Mouse (Mus musculus): ENCODE data around the gene Ccnjl. TPM values are rescaled to one million over a fixed set of nuclear protein-coding genes. Genes with fewer than 3 reads are reported as not detected.

Gene Ccnjl
- polyA plus RNA-seq, 1 experiment from 2014 or later: 7.4 TPM

GRCm38 (mm10) chr11:43539863-43540262, 11.3 kb downstream of the Ccnjl start:
- H3K9ac ChIP-seq (ENCODE audit: low read depth, low read length): no peak overlapping the region
- peaks cover 8% of the 10 kb centered on the region; the same call in 1 of the 2 replicates for H3K4me1 ChIP-seq (ENCODE audit: control insufficient read depth, insufficient read depth, low read length)
- peak; percentile 73; the same call in 1 of the 2 replicates for ATAC-seq
- no peak overlapping the region for H3K4me3 ChIP-seq (ENCODE audit: low read depth, low read length)
- no peaks in the 10 kb centered on the region for H3K36me3 ChIP-seq (ENCODE audit: control insufficient read depth, insufficient read depth, low read length)
- H3K27me3 ChIP-seq (ENCODE audit: control insufficient read depth, insufficient read depth, low read depth, low read length): no peaks in the 10 kb centered on the region
- H3K9me3 ChIP-seq (replicated peaks; ENCODE audit: control insufficient read depth, low read length, poor library complexity, severe bottlenecking): no peaks in the 10 kb centered on the region
- H3K27ac ChIP-seq (ENCODE audit: low read length): no peak overlapping the region
- 16% methylated on average over 6 of the region's 6 CpGs for WGBS
- no peak overlapping the region for H3K4me2 ChIP-seq (ENCODE audit: low read length)

GRCm38 (mm10) chr11:43543711-43544466, 15.3 kb downstream of the Ccnjl start:
- 96% methylated on average over 15 of the region's 15 CpGs for WGBS
- ATAC-seq: no peak
- no peak overlapping the region for H3K4me3 ChIP-seq (ENCODE audit: low read depth, low read length)

DNA sequence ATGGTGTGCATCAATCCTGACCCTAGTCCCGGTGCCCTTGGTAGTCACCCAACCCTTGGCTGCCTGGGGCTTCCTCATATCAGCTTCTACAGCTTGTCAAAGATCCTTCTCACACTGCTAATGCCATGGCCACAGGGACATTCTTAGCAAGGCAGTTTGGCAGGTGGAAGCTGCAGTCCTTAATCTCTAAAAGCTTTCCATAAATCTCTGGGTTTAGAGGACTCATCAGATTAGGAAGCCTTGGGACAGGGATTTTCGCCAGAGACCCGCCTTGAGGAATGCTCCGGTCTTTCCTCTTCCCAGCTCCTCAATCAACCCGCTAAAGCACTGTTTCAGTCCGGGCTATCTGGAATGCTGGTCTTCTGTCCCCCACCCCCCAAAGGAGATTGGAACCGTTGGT, 16.2 kb downstream of the Ccnjl start:
- WGBS: 73% methylated on average over 7 of the region's 7 CpGs
- no peaks in the 10 kb centered on the region for H3K27me3 ChIP-seq (ENCODE audit: control insufficient read depth, insufficient read depth, low read depth, low read length)
- no peak overlapping the region for H3K4me3 ChIP-seq (ENCODE audit: low read depth, low read length)
- H3K36me3 ChIP-seq (ENCODE audit: control insufficient read depth, insufficient read depth, low read length): no peaks in the 10 kb centered on the region
- H3K4me1 ChIP-seq (ENCODE audit: control insufficient read depth, insufficient read depth, low read length): peaks cover 22% of the 10 kb centered on the region
- no peak overlapping the region for H3K4me2 ChIP-seq (ENCODE audit: low read length)
- no peak overlapping the region for H3K9ac ChIP-seq (ENCODE audit: low read depth, low read length)
- H3K9me3 ChIP-seq (replicated peaks; ENCODE audit: control insufficient read depth, low read length, poor library complexity, severe bottlenecking): no peaks in the 10 kb centered on the region
- ATAC-seq: no peak
- no peak overlapping the region for H3K27ac ChIP-seq (ENCODE audit: low read length)

More at GRCm38 (mm10) chr11:43543711-43544466, 15.3 kb downstream of the Ccnjl start:
- Histone ChIP-seq H3K9ac (ENCODE audit: low read depth, low read length) (no peak overlapping the region), H3K27ac (ENCODE audit: low read length) (no peak overlapping the region), H3K4me2 (ENCODE audit: low read length) (no peak overlapping the region), H3K9me3 (replicated peaks; ENCODE audit: control insufficient read depth, low read length, poor library complexity, severe bottlenecking) (no peaks in the 10 kb centered on the region), H3K27me3 (ENCODE audit: control insufficient read depth, insufficient read depth, low read depth, low read length) (no peaks in the 10 kb centered on the region), H3K36me3 (ENCODE audit: control insufficient read depth, insufficient read depth, low read length) (no peaks in the 10 kb centered on the region), H3K4me1 (ENCODE audit: control insufficient read depth, insufficient read depth, low read length) (peaks cover 22% of the 10 kb centered on the region)

- 22% methylated on average over 16 of the region's 16 CpGs for WGBS
- Histone ChIP-seq H3K4me3 (ENCODE audit: low read depth, low read length) (peak overlapping the region; percentile 14; the same call in 1 of the 2 replicates), H3K27ac (ENCODE audit: low read length) (no peak overlapping the region; the same call in 1 of the 2 replicates), H3K9ac (ENCODE audit: low read depth, low read length) (0 out of 2 replicates have a peak overlapping the region, but pooled peaks have one; percentile 20), H3K27me3 (ENCODE audit: control insufficient read depth, insufficient read depth, low read depth, low read length) (no peaks in the 10 kb centered on the region), H3K4me1 (ENCODE audit: control insufficient read depth, insufficient read depth, low read length) (peaks cover 21% of the 10 kb centered on the region), H3K4me2 (ENCODE audit: low read length) (peak overlapping the region; percentile 35), H3K36me3 (ENCODE audit: control insufficient read depth, insufficient read depth, low read length) (no peaks in the 10 kb centered on the region), H3K9me3 (replicated peaks; ENCODE audit: control insufficient read depth, low read length, poor library complexity, severe bottlenecking) (no peaks in the 10 kb centered on the region)
- ATAC-seq: no peak
Observed at GRCm38 (mm10) chr11:43545873-43546475, 17.4 kb downstream of the Ccnjl start.

GRCm38 (mm10) chr11:43546678-43547077, 18.1 kb downstream of the Ccnjl start:
- H3K9ac ChIP-seq (ENCODE audit: low read depth, low read length): no peak overlapping the region
- 40% methylated on average over 4 of the region's 4 CpGs for WGBS
- H3K9me3 ChIP-seq (replicated peaks; ENCODE audit: control insufficient read depth, low read length, poor library complexity, severe bottlenecking): no peaks in the 10 kb centered on the region
- H3K27me3 ChIP-seq (ENCODE audit: control insufficient read depth, insufficient read depth, low read depth, low read length): no peaks in the 10 kb centered on the region
- H3K4me1 ChIP-seq (ENCODE audit: control insufficient read depth, insufficient read depth, low read length): peaks cover 21% of the 10 kb centered on the region
- no peak overlapping the region for H3K4me3 ChIP-seq (ENCODE audit: low read depth, low read length)
- H3K27ac ChIP-seq (ENCODE audit: low read length): no peak overlapping the region
- H3K36me3 ChIP-seq (ENCODE audit: control insufficient read depth, insufficient read depth, low read length): no peaks in the 10 kb centered on the region
- ATAC-seq: no peak
- H3K4me2 ChIP-seq (ENCODE audit: low read length): no peak overlapping the region

DNA sequence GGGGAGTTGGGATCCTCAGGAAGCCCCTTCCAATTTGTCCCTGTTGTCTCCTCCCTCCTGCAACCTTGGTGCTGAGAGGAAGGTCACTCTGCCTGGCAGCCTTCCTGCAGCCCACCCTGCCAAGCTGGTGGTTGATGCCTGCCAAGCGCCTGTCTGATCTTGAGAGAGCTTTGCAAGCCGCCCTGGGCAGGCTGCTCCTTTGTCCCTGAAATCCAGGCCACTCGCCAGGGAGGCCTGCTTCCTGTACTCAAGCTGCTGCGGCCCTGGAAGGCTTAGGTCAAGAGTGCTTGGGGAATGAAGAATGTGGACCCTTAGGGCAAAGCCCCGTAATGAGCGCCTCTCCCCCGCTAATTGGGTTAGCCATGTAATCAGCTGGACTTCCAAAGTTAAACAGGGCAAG, 19.6 kb downstream of the Ccnjl start:
- Histone ChIP-seq H3K9me3 (replicated peaks; ENCODE audit: control insufficient read depth, low read length, poor library complexity, severe bottlenecking) (no peaks in the 10 kb centered on the region), H3K27ac (ENCODE audit: low read length) (peak overlapping the region; percentile 59), H3K4me3 (ENCODE audit: low read depth, low read length) (no peak overlapping the region), H3K36me3 (ENCODE audit: control insufficient read depth, insufficient read depth, low read length) (no peaks in the 10 kb centered on the region), H3K4me1 (ENCODE audit: control insufficient read depth, insufficient read depth, low read length) (peaks cover 21% of the 10 kb centered on the region), H3K27me3 (ENCODE audit: control insufficient read depth, insufficient read depth, low read depth, low read length) (no peaks in the 10 kb centered on the region), H3K4me2 (ENCODE audit: low read length) (no peak overlapping the region), H3K9ac (ENCODE audit: low read depth, low read length) (no peak overlapping the region)
- ATAC-seq: peak; percentile 69
- 17% methylated on average over 7 of the region's 7 CpGs for WGBS

GRCm38 (mm10) chr11:43548657-43549435, 20.3 kb downstream of the Ccnjl start:
- Histone ChIP-seq H3K4me3 (ENCODE audit: low read depth, low read length) (no peak overlapping the region), H3K27ac (ENCODE audit: low read length) (peak overlapping the region; percentile 59), H3K27me3 (ENCODE audit: control insufficient read depth, insufficient read depth, low read depth, low read length) (no peaks in the 10 kb centered on the region), H3K4me2 (ENCODE audit: low read length) (no peak overlapping the region), H3K9ac (ENCODE audit: low read depth, low read length) (no peak overlapping the region), H3K9me3 (replicated peaks; ENCODE audit: control insufficient read depth, low read length, poor library complexity, severe bottlenecking) (no peaks in the 10 kb centered on the region), H3K4me1 (ENCODE audit: control insufficient read depth, insufficient read depth, low read length) (peaks cover 21% of the 10 kb centered on the region), H3K36me3 (ENCODE audit: control insufficient read depth, insufficient read depth, low read length) (no peaks in the 10 kb centered on the region)
- ATAC-seq: peak; percentile 3; the same call in 1 of the 2 replicates
- 61% methylated on average over 12 of the region's 12 CpGs for WGBS

- WGBS: 55% methylated on average over 11 of the region's 11 CpGs
- Histone ChIP-seq H3K4me2 (ENCODE audit: low read length) (no peak overlapping the region), H3K36me3 (ENCODE audit: control insufficient read depth, insufficient read depth, low read length) (no peaks in the 10 kb centered on the region), H3K27me3 (ENCODE audit: control insufficient read depth, insufficient read depth, low read depth, low read length) (no peaks in the 10 kb centered on the region), H3K27ac (ENCODE audit: low read length) (no peak overlapping the region), H3K9ac (ENCODE audit: low read depth, low read length) (no peak overlapping the region), H3K9me3 (replicated peaks; ENCODE audit: control insufficient read depth, low read length, poor library complexity, severe bottlenecking) (no peaks in the 10 kb centered on the region), H3K4me3 (ENCODE audit: low read depth, low read length) (no peak overlapping the region), H3K4me1 (ENCODE audit: control insufficient read depth, insufficient read depth, low read length) (peaks cover 21% of the 10 kb centered on the region)
- ATAC-seq: no peak
Observed at GRCm38 (mm10) chr11:43549701-43550100, 21.1 kb downstream of the Ccnjl start.

Measured in midbrain, embryonic 16.5 days (tissue).